Mouse (Mus musculus) heart, embryonic 10.5 days (tissue): Measurements from ENCODE around the gene Myo16. TPM values are rescaled to one million over a fixed set of nuclear protein-coding genes. Genes with fewer than 3 reads are reported as not detected.

Source experiments
- DNase-seq: peaks from one replicate; pipeline ENCODE4 v3.0.0-alpha.2; 2017; ENCODE audit warnings: low spot score
- H3K27ac ChIP-seq: fragments of 300-500 bp; sonication (generic); 2 replicates; pipeline ENCODE4 v1.5.1; 2016; ENCODE audit warnings: mild to moderate bottlenecking
- H3K27me3 ChIP-seq: fragments of 300-500 bp; sonication (generic); 2 replicates; pipeline ENCODE4 v1.6.1; 2016; ENCODE audit warnings: mild to moderate bottlenecking; ENCODE audit not compliant: poor library complexity, insufficient read depth, severe bottlenecking
- H3K36me3 ChIP-seq: fragments of 300-500 bp; sonication (generic); 2 replicates; pipeline ENCODE4 v1.6.1; 2016; ENCODE audit warnings: mild to moderate bottlenecking, moderate library complexity
- H3K4me1 ChIP-seq: fragments of 300-500 bp; sonication (generic); 2 replicates; pipeline ENCODE4 v1.6.1; 2016; ENCODE audit warnings: mild to moderate bottlenecking
- H3K4me3 ChIP-seq: fragments of 300-500 bp; sonication (generic); 2 replicates; pipeline ENCODE4 v1.5.1; 2016; ENCODE audit warnings: mild to moderate bottlenecking, moderate library complexity
- H3K9me3 ChIP-seq: fragments of 300-500 bp; sonication (generic); 2 replicates; pipeline ENCODE4 v1.6.1; 2016; ENCODE audit warnings: mild to moderate bottlenecking, moderate library complexity
- WGBS: fragments of 180-500 bp; shearing (Covaris S2); methylation state at CpG from one replicate; pipeline ENCODE4 v1.1.7; 2016; 5-methylcytosine and 5-hydroxymethylcytosine counted together
- polyA plus RNA-seq: library from polyadenylated mRNA; unstranded; fragments of >200 nt; fragmentation: Nextera tagmentation; extraction: Ambion mirVana; gene quantifications from 2 replicates; pipeline ENCODE4 v1.2.1, GENCODE M21; 2016

Myo16 gene
- polyA plus RNA-seq, 1 experiment from 2014 or later: 2.2 TPM

DNA sequence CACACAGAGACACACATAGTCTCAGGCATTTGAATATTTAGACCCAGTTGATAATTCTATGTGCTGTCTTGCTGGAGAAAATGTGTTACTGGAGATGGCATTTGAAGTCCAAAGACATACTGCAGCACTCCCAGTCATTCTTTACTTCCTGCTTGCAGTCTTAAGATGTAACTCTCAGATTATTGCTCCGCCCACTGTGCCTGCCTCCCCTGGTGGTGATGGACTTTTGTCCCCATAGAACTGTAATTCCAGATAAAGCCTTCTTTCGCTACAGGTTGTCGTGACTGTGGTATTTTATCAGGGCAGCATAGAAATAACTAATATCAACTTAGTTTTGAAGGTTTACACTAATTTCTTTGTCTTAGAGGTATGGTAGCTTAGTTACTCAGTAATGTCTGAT lies 102.9 kb downstream of the Myo16 start:
- no peak for DNase-seq
- WGBS: 77% methylated on average over 3 of the region's 3 CpGs
- Histone ChIP-seq H3K36me3 (no peaks in the 10 kb centered on the region), H3K4me1 (no peaks in the 10 kb centered on the region), H3K27me3 (no peaks in the 10 kb centered on the region), H3K4me3 (no peak overlapping the region), H3K9me3 (no peaks in the 10 kb centered on the region), H3K27ac (no peak overlapping the region)

DNA sequence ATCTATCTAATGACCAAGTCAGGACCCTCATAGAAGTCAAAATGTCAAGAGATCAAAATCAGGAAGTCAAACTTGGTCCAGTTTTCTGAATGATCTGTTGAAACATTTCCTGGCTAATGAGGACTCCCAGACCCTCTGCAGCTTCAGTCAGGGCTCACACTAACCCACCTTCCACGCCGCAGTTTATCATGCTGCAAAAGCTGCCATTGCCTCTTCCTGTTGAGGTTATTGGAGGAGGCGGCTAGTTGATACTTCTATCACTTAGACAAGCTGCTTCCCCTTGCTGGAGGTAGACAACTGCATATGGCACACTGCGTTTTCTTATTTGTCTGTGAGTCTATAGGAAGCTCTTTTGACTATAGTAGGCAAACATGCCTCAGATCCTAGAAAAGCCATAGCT lies 116.4 kb downstream of the Myo16 start:
- H3K27me3 ChIP-seq: no peaks in the 10 kb centered on the region
- H3K4me1 ChIP-seq: no peaks in the 10 kb centered on the region
- no peak for DNase-seq
- no peak overlapping the region for H3K4me3 ChIP-seq
- no peaks in the 10 kb centered on the region for H3K9me3 ChIP-seq
- 57% methylated on average over 4 of the region's 4 CpGs for WGBS
- no peak overlapping the region for H3K27ac ChIP-seq
- no peaks in the 10 kb centered on the region for H3K36me3 ChIP-seq

DNA sequence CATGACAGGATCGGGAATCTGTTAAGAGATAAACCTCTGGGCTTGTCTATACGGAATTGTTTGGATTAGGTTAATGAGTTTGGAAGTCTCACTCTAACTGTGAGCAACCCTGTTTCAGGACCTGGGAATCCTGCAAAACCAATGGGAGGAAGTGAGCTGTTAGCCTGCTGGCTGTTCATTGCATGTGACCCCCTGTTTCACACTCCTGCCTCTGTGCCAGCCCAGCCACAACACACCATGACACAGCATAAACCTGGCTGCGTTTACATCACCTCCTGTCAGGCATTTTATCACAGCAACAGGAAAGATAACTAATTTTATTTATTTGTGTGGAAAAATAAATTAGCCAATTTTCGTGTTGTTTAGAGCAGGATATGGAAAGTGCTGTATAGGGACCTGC lies 138.9 kb downstream of the Myo16 start:
- no peaks in the 10 kb centered on the region for H3K4me1 ChIP-seq
- no peaks in the 10 kb centered on the region for H3K36me3 ChIP-seq
- 46% methylated on average over 4 of the region's 4 CpGs for WGBS
- DNase-seq: no peak
- H3K27me3 ChIP-seq: no peaks in the 10 kb centered on the region
- H3K27ac ChIP-seq: no peak overlapping the region
- no peak overlapping the region for H3K4me3 ChIP-seq
- no peaks in the 10 kb centered on the region for H3K9me3 ChIP-seq

DNA sequence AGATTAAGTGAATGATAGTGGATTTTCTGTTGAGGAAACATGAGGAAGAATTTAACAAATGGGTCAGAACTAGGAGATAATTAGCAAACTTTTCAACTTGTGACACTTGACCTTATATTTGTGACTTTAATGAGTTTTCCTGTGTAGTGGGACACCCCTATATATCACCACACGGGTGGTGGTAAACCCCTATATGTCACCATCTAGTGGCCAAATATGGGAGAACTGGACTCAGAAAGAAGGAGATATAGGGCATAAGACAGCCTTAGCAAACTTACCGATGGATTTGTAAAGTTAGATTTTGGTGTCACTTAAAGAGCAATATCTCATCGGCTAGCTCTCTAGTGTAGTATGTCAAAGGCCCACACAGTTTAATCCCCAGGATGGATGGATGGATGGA lies 147.1 kb downstream of the Myo16 start:
- H3K4me3 ChIP-seq: no peak overlapping the region
- 56% methylated on average over 3 of the region's 3 CpGs for WGBS
- no peaks in the 10 kb centered on the region for H3K27me3 ChIP-seq

DNA sequence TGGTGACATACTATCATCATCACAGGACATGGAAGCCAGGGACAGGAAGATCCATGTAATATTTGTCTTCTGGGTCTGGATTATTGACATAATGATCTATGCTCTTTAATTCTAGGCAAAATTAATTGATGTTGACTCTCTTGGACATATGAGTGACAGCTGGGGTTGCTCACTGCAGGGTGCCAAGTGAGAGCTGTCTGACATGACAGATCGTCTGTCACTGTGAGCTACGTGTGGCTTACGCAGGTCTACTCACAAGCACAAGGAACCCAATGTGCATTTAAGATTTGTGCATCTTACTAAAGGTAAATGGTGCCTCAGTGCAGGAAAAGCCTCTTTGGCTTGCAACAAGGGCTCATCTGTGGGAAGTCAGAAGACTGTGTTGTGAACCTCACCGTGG lies 149.3 kb downstream of the Myo16 start:
- no peaks in the 10 kb centered on the region for H3K9me3 ChIP-seq
- H3K4me1 ChIP-seq: 0 out of 2 replicates have a peak, but pooled peaks cover 10% of the 10 kb centered on the region
- no peaks in the 10 kb centered on the region for H3K36me3 ChIP-seq
- no peak overlapping the region for H3K27ac ChIP-seq
- DNase-seq: no peak
- no peaks in the 10 kb centered on the region for H3K27me3 ChIP-seq
- 75% methylated on average over 4 of the region's 4 CpGs for WGBS
- no peak overlapping the region for H3K4me3 ChIP-seq

More for the DNA sequence above, 147.1 kb downstream of the Myo16 start:
- Histone ChIP-seq H3K36me3 (no peaks in the 10 kb centered on the region), H3K9me3 (no peaks in the 10 kb centered on the region), H3K27ac (no peak overlapping the region), H3K4me1 (0 out of 2 replicates have a peak, but pooled peaks cover 10% of the 10 kb centered on the region)
- no peak for DNase-seq

DNA sequence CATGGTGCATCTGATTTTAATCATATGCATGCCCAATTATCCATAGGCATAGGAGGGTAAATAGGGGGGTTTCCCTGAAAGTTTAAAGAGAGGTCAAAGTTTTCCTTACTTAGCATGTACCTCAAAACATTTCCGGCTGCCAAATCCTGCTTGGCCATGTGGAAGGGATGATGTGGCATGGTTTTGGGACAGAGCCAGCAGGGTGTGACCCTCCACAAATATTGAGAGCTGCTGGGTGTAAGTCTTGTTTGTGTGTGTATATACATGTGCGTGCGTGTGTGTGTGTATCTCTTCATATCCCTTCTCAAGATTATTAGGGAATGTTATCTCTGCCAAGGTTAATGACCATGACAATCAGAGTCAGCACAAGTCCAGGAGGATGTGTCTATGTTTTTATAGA lies 150.3 kb downstream of the Myo16 start:
- Histone ChIP-seq H3K4me3 (no peak overlapping the region), H3K27ac (no peak overlapping the region), H3K9me3 (no peaks in the 10 kb centered on the region), H3K36me3 (no peaks in the 10 kb centered on the region), H3K4me1 (0 out of 2 replicates have a peak, but pooled peaks cover 10% of the 10 kb centered on the region), H3K27me3 (no peaks in the 10 kb centered on the region)
- 85% methylated on average over 3 of the region's 3 CpGs for WGBS
- no peak for DNase-seq

DNA sequence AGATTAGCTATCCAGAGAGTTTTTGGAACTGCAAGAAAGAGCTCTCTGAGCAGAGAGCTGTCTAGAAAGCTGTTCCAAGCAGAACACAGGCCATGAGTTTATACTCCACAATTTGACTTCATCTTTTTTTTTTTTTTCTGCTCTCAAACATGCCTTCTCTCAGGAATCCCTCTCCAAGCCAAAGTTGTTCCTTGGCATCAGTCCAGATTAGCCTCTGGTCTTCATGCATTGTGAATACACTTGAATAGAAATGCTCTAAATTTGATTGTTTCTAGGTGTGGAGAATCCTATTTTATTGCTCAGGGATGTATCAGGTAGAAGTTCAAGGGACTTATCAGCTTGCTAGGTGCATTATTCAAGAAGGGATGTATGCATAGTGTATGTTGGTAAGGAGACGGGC lies 151.0 kb downstream of the Myo16 start:
- WGBS: 77% methylated on average over 1 of the region's 1 CpGs
- Histone ChIP-seq H3K36me3 (no peaks in the 10 kb centered on the region), H3K27ac (no peak overlapping the region), H3K27me3 (no peaks in the 10 kb centered on the region), H3K9me3 (no peaks in the 10 kb centered on the region), H3K4me1 (0 out of 2 replicates have a peak, but pooled peaks cover 10% of the 10 kb centered on the region), H3K4me3 (no peak overlapping the region)
- DNase-seq: no peak

DNA sequence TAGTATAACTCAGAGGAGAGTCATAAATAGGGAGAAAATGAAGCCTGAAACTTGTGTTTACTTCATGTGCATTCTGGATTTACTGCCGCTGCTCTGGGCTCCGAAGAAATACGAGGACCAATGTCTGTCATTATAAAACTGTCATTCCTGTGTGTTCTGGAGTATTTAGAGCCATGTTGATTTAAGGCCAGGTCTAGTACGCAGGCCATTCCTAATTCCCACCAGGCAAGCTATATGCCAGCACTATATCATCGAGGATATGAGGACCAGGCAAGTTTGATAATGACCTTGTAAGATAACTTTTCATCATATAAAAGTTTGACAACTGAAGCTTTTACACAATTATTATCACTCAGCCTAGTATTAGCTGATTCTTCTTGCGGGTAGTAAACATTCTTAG lies 153.6 kb downstream of the Myo16 start:
- Histone ChIP-seq H3K4me1 (0 out of 2 replicates have a peak, but pooled peaks cover 1% of the 10 kb centered on the region), H3K27ac (no peak overlapping the region), H3K36me3 (no peaks in the 10 kb centered on the region), H3K27me3 (no peaks in the 10 kb centered on the region), H3K4me3 (no peak overlapping the region), H3K9me3 (no peaks in the 10 kb centered on the region)
- WGBS: 84% methylated on average over 6 of the region's 6 CpGs
- DNase-seq: no peak

DNA sequence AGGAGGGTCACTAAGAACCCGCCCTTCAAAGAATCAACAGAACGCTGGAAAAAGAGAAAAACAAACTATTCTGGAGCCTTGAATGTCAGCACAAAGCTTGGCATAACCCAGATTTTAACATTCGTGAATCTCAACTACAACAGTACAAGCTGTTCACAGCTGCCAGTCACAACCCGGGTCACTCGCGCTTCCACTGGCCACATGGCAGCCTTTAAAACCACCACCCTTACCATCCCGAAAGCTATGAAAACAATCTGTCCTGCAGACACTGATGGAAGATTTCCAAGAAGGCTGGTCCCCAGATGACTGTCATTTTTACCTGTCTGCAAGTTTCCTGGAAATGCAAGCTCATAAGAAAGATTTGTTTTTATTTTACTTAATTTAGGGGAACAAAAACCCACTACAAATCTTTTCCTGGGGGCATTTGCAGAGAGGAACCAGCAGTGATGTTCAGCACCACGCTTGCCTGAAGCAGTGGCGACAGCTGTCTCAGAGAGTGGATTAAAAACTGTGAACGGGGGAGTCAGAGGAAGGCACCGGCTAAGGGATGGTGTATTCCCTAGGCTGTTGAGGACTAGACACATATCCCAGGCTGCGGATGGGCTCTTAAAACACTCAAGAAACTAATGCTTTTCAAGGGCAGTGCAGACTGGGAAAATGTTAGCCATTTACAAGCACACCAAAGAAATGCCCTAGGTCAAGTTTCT lies 154.2 kb downstream of the Myo16 start:
- Histone ChIP-seq H3K4me1 (no peaks in the 10 kb centered on the region), H3K36me3 (no peaks in the 10 kb centered on the region), H3K27ac (no peak overlapping the region), H3K27me3 (no peaks in the 10 kb centered on the region), H3K9me3 (no peaks in the 10 kb centered on the region), H3K4me3 (no peak overlapping the region)
- DNase-seq: peak; percentile 57
- whole genome bisulfite sequencing: 56% methylated on average over 12 of the region's 12 CpGs

DNA sequence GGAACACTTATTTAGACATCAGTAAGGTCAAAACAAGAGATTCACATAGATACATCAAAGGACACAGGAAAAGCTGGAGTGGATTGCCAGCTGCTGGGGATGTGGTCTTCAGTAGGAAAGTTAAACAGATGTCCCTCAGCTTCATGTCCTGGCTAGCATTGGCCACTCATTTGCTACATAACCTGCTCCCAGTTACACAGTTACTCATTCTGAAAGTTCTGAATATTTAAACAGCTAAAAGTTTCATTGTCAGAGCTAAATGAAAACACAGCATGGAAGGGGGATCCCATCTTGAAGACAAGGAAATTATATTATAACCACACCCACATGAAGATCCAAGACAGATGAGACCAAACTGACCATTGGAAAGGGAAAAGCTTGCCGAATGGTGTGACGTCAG lies 156.8 kb downstream of the Myo16 start:
- WGBS: 84% methylated on average over 2 of the region's 2 CpGs
- Histone ChIP-seq H3K27ac (no peak overlapping the region), H3K4me1 (no peaks in the 10 kb centered on the region), H3K4me3 (no peak overlapping the region), H3K9me3 (no peaks in the 10 kb centered on the region), H3K36me3 (no peaks in the 10 kb centered on the region), H3K27me3 (no peaks in the 10 kb centered on the region)
- DNase-seq: peak; percentile 35

DNA sequence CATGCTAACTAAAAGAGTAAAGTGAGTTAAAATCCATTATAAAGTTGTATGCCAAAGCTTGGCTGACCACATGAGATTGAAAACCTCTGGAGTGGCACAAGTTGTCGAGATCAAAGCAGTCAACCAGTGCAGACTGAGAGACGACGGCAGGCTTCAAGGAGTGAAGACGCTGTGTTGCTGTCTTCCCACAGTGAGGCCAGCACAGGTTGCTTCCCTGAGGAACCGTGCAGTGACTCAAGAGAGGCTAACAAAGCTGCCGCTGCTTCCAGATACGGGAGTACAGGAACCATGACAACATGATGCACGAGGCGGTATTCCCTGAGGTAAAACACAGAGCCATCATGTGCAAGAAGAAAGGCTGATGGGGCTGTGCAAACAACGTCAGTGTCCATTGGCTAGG lies 158.6 kb downstream of the Myo16 start:
- Histone ChIP-seq H3K9me3 (no peaks in the 10 kb centered on the region), H3K27me3 (no peaks in the 10 kb centered on the region), H3K4me1 (no peaks in the 10 kb centered on the region), H3K4me3 (no peak overlapping the region), H3K27ac (no peak overlapping the region), H3K36me3 (no peaks in the 10 kb centered on the region)
- DNase-seq: peak; percentile 59
- WGBS: 75% methylated on average over 10 of the region's 10 CpGs

DNA sequence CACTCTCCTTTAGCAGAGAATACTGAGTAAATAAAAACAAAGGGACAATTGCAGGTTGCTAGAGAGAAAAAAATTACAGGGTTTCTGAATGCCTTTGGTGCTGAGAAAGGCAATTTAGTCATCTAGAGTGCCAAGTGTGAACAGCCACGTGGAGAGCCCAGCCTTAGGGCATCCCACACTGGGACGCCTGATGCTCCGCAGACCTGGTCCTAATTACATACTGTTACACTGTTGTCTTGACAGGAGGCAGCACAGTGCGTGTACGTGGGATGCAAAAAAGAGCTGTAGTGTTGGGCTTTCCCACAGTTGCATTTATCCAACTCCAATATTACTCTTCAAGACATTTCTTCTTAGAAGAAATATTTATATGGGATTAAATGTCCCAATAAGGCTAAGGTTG lies 162.5 kb downstream of the Myo16 start:
- WGBS: 72% methylated on average over 5 of the region's 5 CpGs
- no peaks in the 10 kb centered on the region for H3K4me1 ChIP-seq
- H3K36me3 ChIP-seq: no peaks in the 10 kb centered on the region
- no peak overlapping the region for H3K4me3 ChIP-seq
- H3K9me3 ChIP-seq: no peaks in the 10 kb centered on the region
- DNase-seq: no peak
- H3K27ac ChIP-seq: no peak overlapping the region
- H3K27me3 ChIP-seq: no peaks in the 10 kb centered on the region

DNA sequence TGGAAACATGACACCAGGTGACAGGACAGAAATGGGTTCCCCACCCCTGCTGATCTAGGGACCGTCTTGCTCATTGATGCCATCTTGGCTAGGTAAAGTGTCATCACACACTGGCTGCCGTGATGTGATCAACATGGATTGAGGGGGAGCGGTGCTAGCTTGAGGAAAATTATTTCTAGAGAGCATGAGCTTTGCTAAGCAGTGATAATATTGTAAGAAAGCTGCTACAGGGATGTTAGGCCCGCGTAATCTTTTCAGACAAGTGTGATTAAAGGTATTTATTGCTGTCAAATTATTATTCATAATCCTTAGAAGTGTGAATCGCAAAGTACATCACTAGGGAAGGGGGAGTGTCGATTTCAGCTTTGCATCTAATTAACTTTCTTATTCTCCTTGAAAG lies 164.4 kb downstream of the Myo16 start:
- Histone ChIP-seq H3K27ac (no peak overlapping the region), H3K27me3 (no peaks in the 10 kb centered on the region), H3K4me1 (no peaks in the 10 kb centered on the region), H3K36me3 (no peaks in the 10 kb centered on the region; the same call in 1 of the 2 replicates), H3K9me3 (no peaks in the 10 kb centered on the region), H3K4me3 (no peak overlapping the region)
- DNase-seq: no peak
- WGBS: 81% methylated on average over 7 of the region's 7 CpGs

DNA sequence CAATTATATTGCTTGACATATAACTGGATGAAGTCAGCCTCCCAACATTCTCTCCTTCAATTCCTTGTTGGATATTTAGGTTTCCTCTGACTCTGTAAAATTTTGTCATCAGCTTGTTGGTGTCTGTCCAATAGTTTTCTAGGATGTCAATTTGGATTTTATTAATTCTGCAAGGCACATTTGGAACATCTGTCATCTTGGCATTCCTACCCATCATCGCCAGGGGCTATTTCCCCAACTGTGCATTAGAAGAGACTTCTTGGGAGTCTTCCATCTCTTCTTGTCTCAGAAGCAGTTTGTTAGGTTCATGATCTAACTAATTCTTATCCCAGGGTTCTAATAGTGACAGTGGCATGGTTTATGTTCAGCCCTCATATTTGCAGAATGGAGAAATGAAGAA lies 196.7 kb downstream of the Myo16 start:
- no peaks in the 10 kb centered on the region for H3K36me3 ChIP-seq
- DNase-seq: no peak
- no peaks in the 10 kb centered on the region for H3K9me3 ChIP-seq
- no peaks in the 10 kb centered on the region for H3K4me1 ChIP-seq
- 90% methylated on average over 1 of the region's 1 CpGs for WGBS
- H3K4me3 ChIP-seq: no peak overlapping the region
- no peaks in the 10 kb centered on the region for H3K27me3 ChIP-seq
- H3K27ac ChIP-seq: no peak overlapping the region
